Mouse (Mus musculus): ENCODE measurements around the gene Ifitm3. TPM values are rescaled to one million over a fixed set of nuclear protein-coding genes. Genes with fewer than 3 reads are reported as not detected.

Ifitm3 gene
- polyA plus RNA-seq, 1 experiment from 2014 or later: 218 TPM

DNA sequence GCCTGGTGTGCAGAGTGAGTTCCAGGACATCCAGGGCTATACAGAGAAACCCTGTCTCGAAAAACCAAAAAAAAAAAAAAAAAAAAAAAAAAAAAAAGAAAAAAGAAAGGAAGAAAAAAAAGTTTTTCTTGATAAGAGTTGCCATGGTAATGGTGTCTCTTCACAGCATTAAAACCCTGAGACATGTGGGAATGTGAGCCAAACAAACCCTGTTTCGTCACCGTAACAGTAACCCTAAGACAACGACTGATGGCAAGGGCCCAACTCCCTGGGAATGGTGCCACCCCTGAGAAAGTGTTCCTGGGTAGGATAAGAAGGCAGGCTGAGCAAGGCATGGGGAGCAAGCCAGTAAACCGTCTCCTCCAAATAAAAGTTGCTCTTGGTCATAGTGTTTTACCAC lies 3.7 kb downstream of the Ifitm3 start:
- Histone ChIP-seq H3K27me3 (ENCODE audit: control insufficient read depth, insufficient read depth, low read length) (no peaks in the 10 kb centered on the region), H3K4me3 (ENCODE audit: low read length) (no peak overlapping the region), H3K36me3 (ENCODE audit: control insufficient read depth, insufficient read depth) (no peaks in the 10 kb centered on the region), H3K9ac (ENCODE audit: low read length) (no peak overlapping the region), H3K9me3 (replicated peaks; ENCODE audit: control insufficient read depth, low read length) (no peaks in the 10 kb centered on the region), H3K4me2 (ENCODE audit: low read depth, low read length) (no peak overlapping the region), H3K4me1 (ENCODE audit: control insufficient read depth, insufficient read depth, low read length) (peaks cover 13% of the 10 kb centered on the region), H3K27ac (ENCODE audit: low read length) (no peak overlapping the region)
- no peak for ATAC-seq (replicated peaks; ENCODE audit: extremely low read depth, insufficient read depth, low FRiP score)
- WGBS: 58% methylated on average over 4 of the region's 5 CpGs

DNA sequence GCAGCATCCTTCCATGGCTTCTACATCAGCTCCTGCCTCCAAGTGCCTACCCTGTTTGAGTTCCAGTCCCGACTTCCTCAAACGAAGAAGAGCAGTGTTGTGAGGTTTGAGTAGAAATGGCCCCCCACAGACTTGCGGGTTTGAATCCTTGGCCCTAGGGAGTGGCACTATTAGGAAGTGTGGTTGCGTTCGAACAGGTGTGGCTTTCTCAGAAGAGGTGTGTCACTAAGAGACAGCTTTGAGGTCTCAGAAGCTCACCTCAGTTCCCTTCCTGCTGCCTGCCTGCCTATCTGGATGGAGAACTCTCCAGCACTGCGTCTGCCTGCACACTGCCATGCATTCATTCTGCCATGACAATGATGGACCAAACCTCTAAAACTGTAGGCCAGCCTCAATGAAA lies 4.1 kb downstream of the Ifitm3 start:
- Histone ChIP-seq H3K27me3 (ENCODE audit: control insufficient read depth, insufficient read depth, low read length) (no peaks in the 10 kb centered on the region), H3K4me2 (ENCODE audit: low read depth, low read length) (no peak overlapping the region), H3K9me3 (replicated peaks; ENCODE audit: control insufficient read depth, low read length) (no peaks in the 10 kb centered on the region), H3K36me3 (ENCODE audit: control insufficient read depth, insufficient read depth) (no peaks in the 10 kb centered on the region), H3K9ac (ENCODE audit: low read length) (no peak overlapping the region), H3K4me3 (ENCODE audit: low read length) (no peak overlapping the region), H3K27ac (ENCODE audit: low read length) (no peak overlapping the region), H3K4me1 (ENCODE audit: control insufficient read depth, insufficient read depth, low read length) (peaks cover 13% of the 10 kb centered on the region)
- 79% methylated on average over 6 of the region's 6 CpGs for WGBS
- no peak for ATAC-seq (replicated peaks; ENCODE audit: extremely low read depth, insufficient read depth, low FRiP score)

DNA sequence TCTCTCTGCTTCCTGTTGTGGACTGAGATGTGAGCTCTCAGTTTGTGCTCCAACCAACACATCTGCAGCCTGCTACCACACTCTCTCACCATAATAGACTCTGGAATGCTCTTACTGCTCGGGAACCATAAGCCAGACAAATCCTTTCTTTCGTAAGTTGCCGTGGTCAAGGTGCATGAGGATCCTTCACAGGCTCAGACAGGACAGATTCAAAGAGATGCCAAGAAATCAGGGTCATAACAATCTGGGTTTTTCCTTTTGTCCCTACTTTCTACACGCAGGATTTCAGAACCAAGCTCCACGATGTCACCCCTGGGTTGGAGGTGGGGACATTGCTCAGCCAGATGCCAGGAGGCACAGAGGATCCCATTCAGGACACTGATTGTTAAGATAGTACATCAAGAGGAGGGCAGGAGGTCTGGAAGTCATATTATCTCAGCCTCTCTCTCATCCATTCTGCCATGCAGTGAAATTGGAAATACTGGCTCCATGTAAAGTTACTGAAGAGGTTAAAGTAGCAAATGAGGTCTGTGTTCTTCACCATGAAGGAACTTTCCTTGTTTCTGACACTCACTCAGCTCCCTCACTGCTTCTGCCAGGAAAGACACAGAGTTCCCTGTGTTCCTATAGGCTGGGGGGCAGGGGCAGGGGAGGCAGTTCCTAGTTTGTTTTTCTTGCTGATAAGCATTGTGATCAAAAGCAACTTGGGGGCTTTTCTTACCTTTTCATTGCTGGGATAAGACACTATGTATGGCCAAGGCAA lies 7.1 kb downstream of the Ifitm3 start:
- no peaks in the 10 kb centered on the region for H3K9me3 ChIP-seq (replicated peaks; ENCODE audit: control insufficient read depth, low read length)
- WGBS: 61% methylated on average over 5 of the region's 5 CpGs
- H3K4me1 ChIP-seq (ENCODE audit: control insufficient read depth, insufficient read depth, low read length): peaks cover 2% of the 10 kb centered on the region; the same call in 1 of the 2 replicates
- no peak overlapping the region for H3K27ac ChIP-seq (ENCODE audit: low read length)
- no peaks in the 10 kb centered on the region for H3K27me3 ChIP-seq (ENCODE audit: control insufficient read depth, insufficient read depth, low read length)
- no peaks in the 10 kb centered on the region for H3K36me3 ChIP-seq (ENCODE audit: control insufficient read depth, insufficient read depth)
- no peak overlapping the region for H3K9ac ChIP-seq (ENCODE audit: low read length)
- ATAC-seq (replicated peaks; ENCODE audit: extremely low read depth, insufficient read depth, low FRiP score): no peak
- H3K4me3 ChIP-seq (ENCODE audit: low read length): no peak overlapping the region
- H3K4me2 ChIP-seq (ENCODE audit: low read depth, low read length): no peak overlapping the region

DNA sequence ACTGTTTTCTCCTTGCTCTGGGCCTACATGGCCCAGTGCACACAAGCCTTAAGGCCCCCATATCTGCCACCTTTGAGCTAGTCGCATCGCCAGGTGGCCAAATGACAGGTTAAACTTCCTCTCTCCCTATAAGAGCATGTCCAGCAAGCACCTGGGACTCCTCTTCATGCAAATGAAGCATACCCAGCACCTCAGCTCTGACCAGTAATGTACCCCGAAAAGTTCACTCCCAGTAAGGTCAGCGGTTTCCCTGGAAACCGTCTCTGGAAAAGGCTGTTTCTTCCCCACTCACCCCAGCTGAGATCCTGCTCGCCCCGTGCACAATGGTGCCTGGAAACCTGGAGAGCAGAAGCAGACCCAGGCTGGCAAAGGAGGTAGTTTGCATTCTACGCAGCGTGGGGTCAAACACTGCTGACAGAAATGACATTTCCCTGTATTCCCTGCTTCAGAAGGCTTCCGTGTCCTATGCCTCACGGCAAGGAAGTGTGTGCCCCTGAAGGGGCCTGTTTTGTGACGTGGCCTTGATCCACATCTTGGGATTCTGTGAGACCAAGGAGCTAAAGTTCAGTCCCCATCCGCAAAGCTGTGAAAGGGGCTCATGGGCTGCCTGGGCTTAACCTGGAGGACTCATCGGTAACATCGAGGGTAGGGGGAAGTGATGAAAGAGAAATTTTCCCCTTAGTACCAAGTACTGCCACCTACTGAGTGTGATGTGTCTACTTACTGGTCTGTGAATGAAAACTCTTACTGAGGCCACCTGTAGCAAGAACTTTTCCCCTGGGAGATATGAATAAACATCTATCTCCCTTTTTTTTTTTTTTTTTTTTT lies 9.5 kb downstream of the Ifitm3 start:
- Histone ChIP-seq H3K27me3 (ENCODE audit: control insufficient read depth, insufficient read depth, low read length) (no peaks in the 10 kb centered on the region), H3K36me3 (ENCODE audit: control insufficient read depth, insufficient read depth) (no peaks in the 10 kb centered on the region), H3K9me3 (replicated peaks; ENCODE audit: control insufficient read depth, low read length) (no peaks in the 10 kb centered on the region), H3K27ac (ENCODE audit: low read length) (no peak overlapping the region), H3K9ac (ENCODE audit: low read length) (no peak overlapping the region), H3K4me3 (ENCODE audit: low read length) (no peak overlapping the region), H3K4me1 (ENCODE audit: control insufficient read depth, insufficient read depth, low read length) (no peaks in the 10 kb centered on the region), H3K4me2 (ENCODE audit: low read depth, low read length) (no peak overlapping the region)
- WGBS: 76% methylated on average over 15 of the region's 15 CpGs
- no peak for ATAC-seq (replicated peaks; ENCODE audit: extremely low read depth, insufficient read depth, low FRiP score)

DNA sequence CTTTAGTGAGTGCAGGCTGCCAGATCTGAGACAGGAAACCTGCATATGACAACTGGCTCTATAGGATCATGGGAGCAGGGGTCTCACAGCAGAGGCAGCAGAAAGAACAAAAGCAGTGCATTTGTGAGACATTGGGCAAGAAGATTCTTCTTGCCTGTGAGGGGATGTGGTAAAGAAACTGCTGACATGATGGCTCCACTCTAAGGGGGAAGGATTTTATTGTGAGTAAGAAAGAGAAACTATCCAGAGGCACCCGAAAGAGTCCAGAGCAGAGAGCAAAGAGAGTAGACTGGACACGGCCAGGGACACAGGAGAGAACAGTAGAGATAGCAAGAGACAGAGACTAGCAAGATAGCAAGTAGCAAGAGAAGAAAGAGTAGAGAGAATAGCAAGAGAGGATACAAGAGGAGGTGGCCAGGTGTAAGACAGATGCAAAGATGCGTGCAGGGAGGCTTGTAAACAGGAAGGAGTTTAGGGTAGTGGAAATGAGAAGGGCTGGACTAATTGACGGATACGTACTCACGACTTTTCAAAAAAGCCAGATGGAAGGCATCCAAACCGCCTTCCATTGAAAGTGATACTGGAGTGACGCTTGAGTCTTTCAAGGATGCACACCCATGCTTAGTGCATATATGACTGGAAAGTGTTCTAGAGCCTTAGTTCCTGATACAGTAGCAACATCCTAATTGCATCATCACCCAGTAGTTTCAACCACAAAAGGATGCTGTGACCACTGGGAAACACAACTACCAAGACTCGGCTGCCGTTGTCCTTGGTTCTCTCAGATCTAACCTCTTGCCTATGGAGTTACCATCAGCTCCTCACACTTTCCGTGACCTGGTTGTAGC lies 11.5 kb downstream of the Ifitm3 start:
- no peaks in the 10 kb centered on the region for H3K36me3 ChIP-seq (ENCODE audit: control insufficient read depth, insufficient read depth)
- 0 out of 2 replicates have a peak overlapping the region, but pooled peaks have one; percentile 9 for H3K27ac ChIP-seq (ENCODE audit: low read length)
- no peak overlapping the region for H3K4me2 ChIP-seq (ENCODE audit: low read depth, low read length)
- H3K4me1 ChIP-seq (ENCODE audit: control insufficient read depth, insufficient read depth, low read length): no peaks in the 10 kb centered on the region
- no peaks in the 10 kb centered on the region for H3K9me3 ChIP-seq (replicated peaks; ENCODE audit: control insufficient read depth, low read length)
- H3K4me3 ChIP-seq (ENCODE audit: low read length): no peak overlapping the region
- ATAC-seq (replicated peaks; ENCODE audit: extremely low read depth, insufficient read depth, low FRiP score): no peak
- 72% methylated on average over 11 of the region's 11 CpGs for WGBS
- H3K27me3 ChIP-seq (ENCODE audit: control insufficient read depth, insufficient read depth, low read length): no peaks in the 10 kb centered on the region
- no peak overlapping the region for H3K9ac ChIP-seq (ENCODE audit: low read length)

DNA sequence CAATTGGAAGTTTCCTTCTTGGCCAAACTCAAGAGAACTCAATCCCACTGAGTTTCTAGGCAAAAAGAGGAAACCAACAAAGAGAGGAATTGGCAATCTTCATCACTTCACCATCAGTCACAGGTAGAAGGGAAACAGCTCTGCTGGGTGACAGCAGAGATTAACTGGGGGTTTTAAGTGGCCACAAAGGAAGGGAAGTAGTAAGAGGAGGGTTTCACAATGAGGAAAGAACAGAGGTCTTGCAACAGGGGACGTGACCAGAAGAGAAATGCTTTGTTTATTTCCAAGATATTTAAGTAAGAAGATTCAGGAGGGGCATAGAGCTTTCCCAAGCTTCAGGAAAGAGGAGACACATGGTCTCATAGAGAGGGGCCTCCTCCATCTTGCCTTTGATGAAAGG lies 12.8 kb downstream of the Ifitm3 start:
- Histone ChIP-seq H3K27ac (ENCODE audit: low read length) (no peak overlapping the region), H3K4me3 (ENCODE audit: low read length) (no peak overlapping the region), H3K9ac (ENCODE audit: low read length) (no peak overlapping the region), H3K4me1 (ENCODE audit: control insufficient read depth, insufficient read depth, low read length) (no peaks in the 10 kb centered on the region), H3K4me2 (ENCODE audit: low read depth, low read length) (no peak overlapping the region), H3K36me3 (ENCODE audit: control insufficient read depth, insufficient read depth) (no peaks in the 10 kb centered on the region), H3K9me3 (replicated peaks; ENCODE audit: control insufficient read depth, low read length) (no peaks in the 10 kb centered on the region), H3K27me3 (ENCODE audit: control insufficient read depth, insufficient read depth, low read length) (no peaks in the 10 kb centered on the region)
- no peak for ATAC-seq (replicated peaks; ENCODE audit: extremely low read depth, insufficient read depth, low FRiP score)
- WGBS: 38% methylated on average over 1 of the region's 1 CpGs

DNA sequence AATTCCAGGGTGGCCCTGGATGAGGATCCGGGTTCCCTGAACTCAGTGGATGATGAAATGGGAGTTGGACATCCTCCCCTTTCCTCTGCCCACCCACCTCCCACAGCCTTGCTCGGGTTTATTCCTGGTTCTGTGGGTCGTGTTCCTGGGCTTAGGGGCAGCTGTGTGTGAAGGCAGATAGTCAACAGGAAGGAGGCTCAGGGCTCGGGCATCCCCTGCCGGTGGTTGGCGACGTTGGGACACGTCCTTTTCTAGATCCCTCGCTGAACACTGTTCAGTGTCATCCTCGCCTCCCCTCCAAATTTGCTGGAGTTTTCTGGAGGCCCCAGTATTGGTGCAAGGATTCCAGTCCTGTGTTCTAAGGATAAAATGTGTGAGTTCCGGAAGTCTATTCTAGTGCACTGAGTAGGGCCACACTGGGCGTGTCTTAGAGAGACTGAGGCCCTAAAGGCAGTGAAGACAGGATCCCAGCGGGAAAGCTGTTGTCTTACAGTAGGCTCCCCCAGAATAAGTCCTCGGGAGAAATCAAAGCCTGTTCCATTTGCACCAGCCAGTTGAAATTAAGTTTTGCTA lies 19.4 kb downstream of the Ifitm3 start:
- WGBS: 69% methylated on average over 14 of the region's 14 CpGs

DNA sequence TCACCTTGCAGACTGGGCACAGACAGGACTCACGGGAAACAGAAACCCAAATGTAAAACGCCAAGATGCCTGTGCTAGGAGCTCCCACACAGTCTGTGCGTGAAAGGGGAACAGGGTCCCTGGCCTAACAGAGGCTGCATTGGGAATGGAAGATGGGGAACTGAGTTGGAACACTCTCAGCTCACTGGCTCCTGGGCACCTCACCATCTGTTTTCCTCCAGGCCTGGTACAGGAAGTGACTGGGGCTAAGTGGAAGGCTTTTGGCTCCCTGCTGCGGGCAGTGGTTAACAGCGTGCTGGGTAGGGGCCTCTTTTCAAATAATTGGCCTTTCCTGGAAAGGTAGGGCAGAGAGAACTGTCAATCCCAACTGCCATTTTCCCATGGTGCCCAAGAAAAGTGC lies 19.9 kb downstream of the Ifitm3 start:
- Histone ChIP-seq H3K9me3 (replicated peaks; ENCODE audit: control insufficient read depth, low read length) (peaks cover 4% of the 10 kb centered on the region), H3K36me3 (ENCODE audit: control insufficient read depth, insufficient read depth) (no peaks in the 10 kb centered on the region), H3K27ac (ENCODE audit: low read length) (no peak overlapping the region), H3K27me3 (ENCODE audit: control insufficient read depth, insufficient read depth, low read length) (no peaks in the 10 kb centered on the region), H3K4me3 (ENCODE audit: low read length) (no peak overlapping the region), H3K4me2 (ENCODE audit: low read depth, low read length) (no peak overlapping the region), H3K4me1 (ENCODE audit: control insufficient read depth, insufficient read depth, low read length) (no peaks in the 10 kb centered on the region), H3K9ac (ENCODE audit: low read length) (no peak overlapping the region)
- WGBS: 58% methylated on average over 5 of the region's 5 CpGs
- no peak for ATAC-seq (replicated peaks; ENCODE audit: extremely low read depth, insufficient read depth, low FRiP score)

More for the DNA sequence above, 19.4 kb downstream of the Ifitm3 start:
- Histone ChIP-seq H3K9ac (ENCODE audit: low read length) (no peak overlapping the region), H3K9me3 (replicated peaks; ENCODE audit: control insufficient read depth, low read length) (no peaks in the 10 kb centered on the region), H3K36me3 (ENCODE audit: control insufficient read depth, insufficient read depth) (no peaks in the 10 kb centered on the region), H3K27me3 (ENCODE audit: control insufficient read depth, insufficient read depth, low read length) (no peaks in the 10 kb centered on the region), H3K4me1 (ENCODE audit: control insufficient read depth, insufficient read depth, low read length) (no peaks in the 10 kb centered on the region), H3K4me2 (ENCODE audit: low read depth, low read length) (no peak overlapping the region), H3K4me3 (ENCODE audit: low read length) (no peak overlapping the region), H3K27ac (ENCODE audit: low read length) (no peak overlapping the region)
- ATAC-seq (replicated peaks; ENCODE audit: extremely low read depth, insufficient read depth, low FRiP score): no peak

All from heart, embryonic 16.5 days (tissue).